Mouse (Mus musculus): ENCODE results near the gene Olfr281.

- TF ChIP-seq CTCF (IDR thresholded peaks at IDR 0.05; ENCODE audit: extremely low read depth, insufficient read depth, insufficient read length, insufficient replicate concordance) (no peak), POLR2A (IDR thresholded peaks at IDR 0.05; ENCODE audit: low read depth, low read length) (no peak)
These were observed 30.3 kb downstream of the Olfr281 start, which contains the start of gene Lalba for GRCm38 (mm10) chr15:98482701-98483100.
